Mouse (Mus musculus) lung, embryonic 16.5 days (tissue): ENCODE measurements at regions not wholly inside any gene's neighbourhood (a gene's known extent, or its start where the extent isn't known, plus 50 kb on each side); places are given as distances from the start of the nearest gene placed in this dataset.
A peak's percentile ranks its signal among the peaks of the same experiment; 100 is the strongest.

Source experiments
- ATAC-seq: fragments of 200-750 bp; cut with Nextera tagmentation; 2 replicates; pipeline ENCODE4 v1.8.0; 2017; ENCODE audit warnings: low read depth, mild to moderate bottlenecking, moderate library complexity
- H3K27ac ChIP-seq: fragments of 300-500 bp; sonication (generic); 2 replicates; pipeline ENCODE4 v1.5.1; 2014; ENCODE audit warnings: mild to moderate bottlenecking, control low read depth, low read length
- H3K27me3 ChIP-seq: fragments of 300-500 bp; sonication (generic); 2 replicates; pipeline ENCODE4 v1.6.1; 2014; ENCODE audit warnings: low read depth, low read length, mixed read lengths; ENCODE audit not compliant: control insufficient read depth, insufficient read depth
- H3K36me3 ChIP-seq: fragments of 300-500 bp; sonication (generic); 2 replicates; pipeline ENCODE4 v1.6.1; 2014; ENCODE audit warnings: low read length; ENCODE audit not compliant: control insufficient read depth, insufficient read depth
- H3K4me1 ChIP-seq: fragments of 300-500 bp; sonication (generic); replicated peaks from 2 replicates; pipeline ENCODE4 v1.6.1; 2014; ENCODE audit warnings: low read length, mixed read lengths; ENCODE audit not compliant: control insufficient read depth, insufficient read depth
- H3K4me2 ChIP-seq: fragments of 300-500 bp; sonication (generic); 2 replicates; pipeline ENCODE4 v1.6.1; 2014; ENCODE audit warnings: low read depth, low read length, control low read depth
- H3K4me3 ChIP-seq: fragments of 300-500 bp; sonication (generic); 2 replicates; pipeline ENCODE4 v1.5.1; 2014; ENCODE audit warnings: mild to moderate bottlenecking, low read length, control low read depth
- H3K9ac ChIP-seq: fragments of 300-500 bp; sonication (generic); 2 replicates; pipeline ENCODE4 v1.6.1; 2014; ENCODE audit warnings: low read length, control low read depth
- H3K9me3 ChIP-seq: fragments of 300-500 bp; sonication (generic); 2 replicates; pipeline ENCODE4 v1.6.1; 2016; ENCODE audit warnings: low read length; ENCODE audit not compliant: control insufficient read depth
- WGBS: fragments of 180-500 bp; shearing (Covaris S2); extraction: QIAGEN DNeasy Blood & Tissue Kit; methylation state at CpG from one replicate; pipeline ENCODE4 v1.1.7; 2014; 5-methylcytosine and 5-hydroxymethylcytosine counted together

- whole genome bisulfite sequencing: 86% methylated on average over 5 of the region's 5 CpGs
- Histone ChIP-seq H3K27ac (no peak overlapping the region), H3K36me3 (no peaks in the 10 kb centered on the region), H3K9me3 (no peaks in the 10 kb centered on the region; the same call in 1 of the 2 replicates), H3K4me1 (no peaks in the 10 kb centered on the region), H3K4me3 (no peak overlapping the region), H3K9ac (no peak overlapping the region), H3K4me2 (no peak overlapping the region), H3K27me3 (no peaks in the 10 kb centered on the region)
- ATAC-seq: no peak
Observed at GRCm38 (mm10) chr15:74461935-74462334, 174.2 kb downstream of the Mroh4 start.

DNA sequence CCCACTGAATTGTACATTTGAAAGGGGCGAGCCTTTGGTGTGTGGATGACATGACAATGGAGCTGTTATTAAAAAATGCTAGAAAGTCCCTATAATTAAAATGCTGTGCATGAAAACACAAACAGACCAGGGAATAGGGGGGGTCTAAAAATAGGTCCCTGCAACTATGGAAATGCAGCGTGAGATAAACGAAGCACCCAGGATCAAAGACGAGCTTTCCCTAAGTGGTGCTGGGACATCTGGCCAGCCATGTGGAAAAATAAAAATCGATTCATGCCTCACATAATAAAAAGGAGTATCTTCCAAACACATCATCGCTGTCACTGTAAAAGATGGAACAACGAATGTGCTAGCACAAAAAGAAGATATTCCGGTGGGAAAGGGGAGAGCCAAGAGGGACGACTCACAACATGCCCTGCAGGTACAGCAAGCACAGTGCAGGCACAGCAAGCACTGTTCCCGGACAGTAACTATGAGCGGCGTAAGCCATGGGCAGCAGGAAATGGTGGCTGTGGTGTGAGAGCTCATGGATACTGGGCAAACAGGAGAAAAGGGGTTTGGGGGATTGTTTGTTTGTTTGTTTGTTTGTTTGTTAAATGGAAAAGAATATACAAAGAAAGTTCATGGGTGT lies 176.7 kb downstream of the Mroh4 start:
- Histone ChIP-seq H3K4me2 (no peak overlapping the region), H3K27me3 (no peaks in the 10 kb centered on the region), H3K36me3 (no peaks in the 10 kb centered on the region), H3K9ac (no peak overlapping the region), H3K4me1 (no peaks in the 10 kb centered on the region; the same call in 1 of the 2 replicates), H3K4me3 (no peak overlapping the region), H3K27ac (no peak overlapping the region), H3K9me3 (no peaks in the 10 kb centered on the region; the same call in 1 of the 2 replicates)
- no peak for ATAC-seq
- 66% methylated on average over 12 of the region's 12 CpGs for WGBS

- no peak for ATAC-seq
- H3K4me3 ChIP-seq: no peak overlapping the region
- H3K36me3 ChIP-seq: no peaks in the 10 kb centered on the region
- H3K4me2 ChIP-seq: no peak overlapping the region
- 71% methylated on average over 9 of the region's 9 CpGs for WGBS
- no peak overlapping the region for H3K27ac ChIP-seq
- no peaks in the 10 kb centered on the region; the same call in 1 of the 2 replicates for H3K4me1 ChIP-seq
- no peak overlapping the region for H3K9ac ChIP-seq
- H3K27me3 ChIP-seq: no peaks in the 10 kb centered on the region
- no peaks in the 10 kb centered on the region for H3K9me3 ChIP-seq
Observed at GRCm38 (mm10) chr15:74458940-74459339, 177.2 kb downstream of the Mroh4 start.

DNA sequence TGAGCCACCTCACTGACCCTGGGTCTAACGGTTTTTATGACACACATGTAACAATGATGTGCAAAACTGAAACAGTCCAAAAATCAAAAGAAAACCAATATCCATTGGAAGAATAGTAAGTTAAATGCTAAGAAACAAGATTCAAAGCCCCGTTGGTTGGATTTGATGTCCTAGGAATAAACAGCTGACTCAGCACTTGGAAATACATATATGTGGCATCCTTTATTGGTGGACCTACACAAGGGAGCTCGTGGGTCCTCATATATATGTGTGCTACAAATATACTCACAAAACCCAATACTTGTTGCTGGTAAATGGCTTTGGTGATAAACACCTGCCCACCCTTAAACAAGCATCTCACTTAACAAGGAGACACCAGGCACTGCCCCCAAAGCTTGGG lies 178.2 kb downstream of the Mroh4 start:
- no peak overlapping the region for H3K4me2 ChIP-seq
- H3K4me3 ChIP-seq: no peak overlapping the region
- no peak overlapping the region for H3K27ac ChIP-seq
- no peaks in the 10 kb centered on the region for H3K36me3 ChIP-seq
- H3K9me3 ChIP-seq: no peaks in the 10 kb centered on the region
- no peaks in the 10 kb centered on the region; the same call in 1 of the 2 replicates for H3K4me1 ChIP-seq
- no peaks in the 10 kb centered on the region for H3K27me3 ChIP-seq
- no peak overlapping the region for H3K9ac ChIP-seq
- ATAC-seq: no peak
- 80% methylated on average over 3 of the region's 3 CpGs for WGBS

GRCm38 (mm10) chr15:74456675-74457040 lies 179.5 kb downstream of the Mroh4 start:
- H3K4me3 ChIP-seq: no peak overlapping the region
- H3K4me2 ChIP-seq: no peak overlapping the region
- H3K4me1 ChIP-seq: no peaks in the 10 kb centered on the region; the same call in 1 of the 2 replicates
- H3K9me3 ChIP-seq: no peaks in the 10 kb centered on the region
- no peak overlapping the region for H3K9ac ChIP-seq
- H3K36me3 ChIP-seq: no peaks in the 10 kb centered on the region
- 67% methylated on average over 6 of the region's 6 CpGs for WGBS
- no peaks in the 10 kb centered on the region for H3K27me3 ChIP-seq
- no peak overlapping the region for H3K27ac ChIP-seq
- ATAC-seq: no peak

DNA sequence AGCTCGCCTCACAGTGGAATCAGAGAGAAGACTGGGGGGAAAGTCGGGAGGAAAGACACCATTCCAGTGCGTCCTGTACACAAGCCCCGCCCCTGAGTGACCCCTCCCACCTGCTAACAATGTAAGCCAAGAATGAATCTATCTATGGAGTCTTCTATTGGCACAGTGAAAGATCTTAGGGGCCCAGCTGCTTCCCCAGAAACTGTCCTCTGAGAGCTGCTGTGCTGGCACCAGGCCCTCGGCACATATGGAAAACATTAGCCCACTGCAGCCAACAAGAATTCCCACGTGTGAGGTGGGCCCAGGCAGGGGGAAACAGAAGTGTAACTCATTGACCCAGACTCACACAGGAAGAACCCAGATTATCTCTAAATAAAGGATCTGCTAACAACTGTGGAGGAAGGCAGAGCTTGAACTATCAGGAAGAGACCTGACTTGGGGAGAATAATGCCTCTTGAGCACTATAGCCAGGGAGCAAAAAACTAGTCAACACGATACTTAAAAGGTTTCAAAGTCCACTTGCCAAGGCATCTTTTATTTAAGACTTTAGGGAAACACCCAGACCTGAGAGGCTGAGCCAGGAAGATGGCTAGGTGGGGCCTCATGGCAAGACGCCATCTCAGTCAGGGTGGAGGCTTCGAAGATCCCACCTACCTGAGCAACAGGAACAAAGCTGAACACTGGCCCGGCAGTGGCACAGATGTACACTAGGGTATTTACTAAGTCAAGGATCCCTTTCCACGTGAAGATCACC lies 180.1 kb downstream of the Mroh4 start:
- peak; percentile 45 for ATAC-seq
- WGBS: 44% methylated on average over 11 of the region's 11 CpGs
- Histone ChIP-seq H3K36me3 (no peaks in the 10 kb centered on the region), H3K9ac (no peak overlapping the region), H3K4me3 (no peak overlapping the region), H3K4me1 (no peaks in the 10 kb centered on the region; the same call in 1 of the 2 replicates), H3K9me3 (no peaks in the 10 kb centered on the region), H3K27me3 (no peaks in the 10 kb centered on the region), H3K27ac (no peak overlapping the region), H3K4me2 (no peak overlapping the region)

GRCm38 (mm10) chr15:74454543-74454942 lies 181.6 kb downstream of the Mroh4 start:
- H3K9ac ChIP-seq: no peak overlapping the region
- WGBS: 42% methylated on average over 3 of the region's 3 CpGs
- H3K9me3 ChIP-seq: no peaks in the 10 kb centered on the region
- no peak for ATAC-seq
- H3K27ac ChIP-seq: no peak overlapping the region
- no peaks in the 10 kb centered on the region for H3K27me3 ChIP-seq
- H3K36me3 ChIP-seq: no peaks in the 10 kb centered on the region
- no peaks in the 10 kb centered on the region; the same call in 1 of the 2 replicates for H3K4me1 ChIP-seq
- H3K4me3 ChIP-seq: no peak overlapping the region
- H3K4me2 ChIP-seq: no peak overlapping the region

- Histone ChIP-seq H3K27ac (no peak overlapping the region), H3K36me3 (no peaks in the 10 kb centered on the region), H3K9ac (no peak overlapping the region), H3K9me3 (no peaks in the 10 kb centered on the region), H3K4me3 (no peak overlapping the region), H3K27me3 (no peaks in the 10 kb centered on the region), H3K4me2 (no peak overlapping the region), H3K4me1 (no peaks in the 10 kb centered on the region; the same call in 1 of the 2 replicates)
- ATAC-seq: no peak
- 73% methylated on average over 6 of the region's 6 CpGs for WGBS
Observed at GRCm38 (mm10) chr15:74453810-74454209, 182.3 kb downstream of the Mroh4 start.

- Histone ChIP-seq H3K36me3 (no peaks in the 10 kb centered on the region), H3K4me3 (no peak overlapping the region), H3K27ac (no peak overlapping the region), H3K9ac (no peak overlapping the region), H3K9me3 (no peaks in the 10 kb centered on the region), H3K27me3 (no peaks in the 10 kb centered on the region), H3K4me1 (no peaks in the 10 kb centered on the region; the same call in 1 of the 2 replicates), H3K4me2 (no peak overlapping the region)
- ATAC-seq: no peak
- WGBS: 83% methylated on average over 3 of the region's 3 CpGs
Observed at GRCm38 (mm10) chr15:74452426-74452825, 183.7 kb downstream of the Mroh4 start.
